Mouse (Mus musculus) ES-E14 (cell line): ENCODE data around the gene Rnaset2a.
"Not testable (repeated sequence)": the region's sequence is repeated elsewhere in the genome, so short reads cannot be mapped to it uniquely, and the experiment has no call there.

Source experiments
- CHD2 ChIP-seq: IDR thresholded peaks from 2 replicates; pipeline ENCODE4 v1.6.1; 2014; ENCODE audit warnings: mild to moderate bottlenecking, low read depth, low read length, inconsistent platforms
- HCFC1 ChIP-seq: IDR thresholded peaks from 2 replicates; pipeline ENCODE4 v1.6.1; 2012; ENCODE audit warnings: low read length, inconsistent platforms, borderline replicate concordance; ENCODE audit not compliant: insufficient read depth
- MAFK ChIP-seq: IDR thresholded peaks from 2 replicates; pipeline ENCODE4 v1.6.1; 2014; ENCODE audit warnings: mild to moderate bottlenecking, low read depth, low read length, inconsistent platforms; ENCODE audit not compliant: insufficient read depth
- ZC3H11A ChIP-seq: IDR thresholded peaks from 2 replicates; pipeline ENCODE4 v1.6.1; 2012; ENCODE audit warnings: low read depth, mild to moderate bottlenecking, inconsistent platforms, low read length, borderline replicate concordance
- ZNF384 ChIP-seq: IDR thresholded peaks from 2 replicates; pipeline ENCODE4 v1.6.1; 2012; ENCODE audit warnings: low read depth, low read length, inconsistent platforms

- TF ChIP-seq CHD2, MAFK, HCFC1, ZC3H11A, ZNF384: not testable (repeated sequence)
Measured at GRCm38 (mm10) chr17:8155010-8155409, 7.1 kb upstream of the Rnaset2a start.
